Mouse (Mus musculus): ENCODE measurements at regions not wholly inside any gene's neighbourhood (a gene's known extent, or its start where the extent isn't known, plus 50 kb on each side); places are given as distances from the start of the nearest gene placed in this dataset.

GRCm38 (mm10) chr4:9094076-9094475, 855.2 kb upstream of the Car8 start:
- TF ChIP-seq CTCF (IDR thresholded peaks at IDR 0.05; ENCODE audit: insufficient read depth, low read depth, low read length) (no peak), POLR2A (IDR thresholded peaks at IDR 0.05; ENCODE audit: insufficient read depth, low read depth, low read length) (no peak)
